Mouse (Mus musculus) ES-Bruce4 (cell line): ENCODE data around the gene Fam155a. TPM values are rescaled to one million over a fixed set of nuclear protein-coding genes. Genes with fewer than 3 reads are reported as not detected.

ENCODE experiments used
- H3K27ac ChIP-seq: 2 replicates; pipeline ENCODE4 v1.5.1; 2012; ENCODE audit warnings: low read length, inconsistent platforms; ENCODE audit not compliant: insufficient read depth
- H3K27me3 ChIP-seq: 2 replicates; pipeline ENCODE4 v1.6.1; 2012; ENCODE audit warnings: mild to moderate bottlenecking, low read length, inconsistent platforms; ENCODE audit not compliant: control insufficient read depth, poor library complexity, insufficient read depth, severe bottlenecking
- H3K36me3 ChIP-seq: 2 replicates; pipeline ENCODE4 v1.6.1; 2012; ENCODE audit warnings: inconsistent platforms, mild to moderate bottlenecking, low read length, moderate library complexity; ENCODE audit not compliant: control insufficient read depth, poor library complexity, insufficient read depth, severe bottlenecking
- H3K4me1 ChIP-seq: one replicate; pipeline ENCODE4 v1.8.1; 2011; ENCODE audit warnings: low read length; ENCODE audit not compliant: control insufficient read depth, insufficient read depth
- H3K4me3 ChIP-seq: 2 replicates; pipeline ENCODE4 v1.5.1; 2011; ENCODE audit warnings: low read depth, mild to moderate bottlenecking, low read length
- H3K9ac ChIP-seq: 2 replicates; pipeline ENCODE4 v1.6.1; 2012; ENCODE audit warnings: low read depth, mild to moderate bottlenecking, inconsistent platforms; ENCODE audit not compliant: poor library complexity, severe bottlenecking
- H3K9me3 ChIP-seq: replicated peaks from 2 replicates; pipeline ENCODE4 v1.6.1; 2012; ENCODE audit warnings: mild to moderate bottlenecking, low read length, inconsistent platforms; ENCODE audit not compliant: control insufficient read depth, poor library complexity, insufficient read depth, severe bottlenecking
- CTCF ChIP-seq: IDR thresholded peaks from one replicate; pipeline ENCODE4 v1.8.1; 2011; ENCODE audit warnings: low read depth, low read length
- EP300 ChIP-seq: IDR thresholded peaks from 2 replicates; pipeline ENCODE4 v1.6.1; 2011; ENCODE audit warnings: low read depth, low read length; ENCODE audit not compliant: insufficient read depth
- POLR2A ChIP-seq: IDR thresholded peaks from one replicate; pipeline ENCODE4 v1.8.1; 2011; ENCODE audit warnings: low read length; ENCODE audit not compliant: insufficient read depth
- polyA plus RNA-seq: library from polyadenylated mRNA; stranded (reverse); fragments of >200 nt; gene quantifications from 2 replicates; pipeline ENCODE4 v1.2.4, GENCODE M21; 2011; ENCODE audit warnings: low read depth; ENCODE audit not compliant: missing spikeins, insufficient read depth, insufficient read length

Gene Fam155a
- polyA plus RNA-seq, 1 experiment, result not detected

- H3K4me1 ChIP-seq, result no peaks in the 10 kb centered on the region
- H3K9ac ChIP-seq, result no peak overlapping the region
- no peaks in the 10 kb centered on the region for H3K36me3 ChIP-seq
- no peak overlapping the region for H3K4me3 ChIP-seq
- H3K9me3 ChIP-seq, result peaks cover under 1% of the 10 kb centered on the region; the same call in 1 of the 2 replicates
- H3K27me3 ChIP-seq, result peaks cover 6% of the 10 kb centered on the region
- H3K27ac ChIP-seq, result no peak overlapping the region
- no peak for TF ChIP-seq EP300
- no peak for TF ChIP-seq POLR2A
- no peak for TF ChIP-seq CTCF
Observed at GRCm38 (mm10) chr8:9776818-9777217, 5.9 kb upstream of the Fam155a start.

DNA sequence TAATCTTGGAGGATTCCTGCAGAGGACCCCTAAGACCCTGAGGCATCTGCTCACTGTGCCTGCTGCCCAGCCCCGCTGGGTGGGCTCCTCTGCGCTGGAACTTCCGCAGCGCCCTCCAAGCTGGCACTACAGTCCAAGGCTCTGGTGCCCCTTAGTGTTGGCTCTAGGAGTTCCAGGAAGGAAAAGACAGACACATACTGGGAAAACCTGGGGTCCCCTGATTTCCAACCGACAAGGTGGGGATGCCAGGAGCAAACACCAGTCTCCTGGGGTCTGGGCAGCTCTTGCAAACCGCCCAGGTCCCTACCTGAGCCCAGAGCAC lies 1.5 kb upstream of the Fam155a start:
- no peaks in the 10 kb centered on the region; the same call in 1 of the 2 replicates for H3K9me3 ChIP-seq
- H3K9ac ChIP-seq, result no peak overlapping the region
- no peak overlapping the region for H3K27ac ChIP-seq
- no peak overlapping the region for H3K4me3 ChIP-seq
- H3K27me3 ChIP-seq, result peaks cover 25% of the 10 kb centered on the region
- no peak for TF ChIP-seq POLR2A
- TF ChIP-seq CTCF, result no peak
- no peak for TF ChIP-seq EP300
- H3K4me1 ChIP-seq, result no peaks in the 10 kb centered on the region
- H3K36me3 ChIP-seq, result no peaks in the 10 kb centered on the region

GRCm38 (mm10) chr8:9771606-9772518 lies 901 bp upstream of the Fam155a start:
- H3K36me3 ChIP-seq, result no peaks in the 10 kb centered on the region
- H3K4me3 ChIP-seq, result peak overlapping the region; percentile 62
- H3K9ac ChIP-seq, result peak overlapping the region; percentile 35; the same call in 1 of the 2 replicates
- peaks cover 25% of the 10 kb centered on the region for H3K27me3 ChIP-seq
- no peaks in the 10 kb centered on the region for H3K4me1 ChIP-seq
- H3K27ac ChIP-seq, result no peak overlapping the region
- H3K9me3 ChIP-seq, result no peaks in the 10 kb centered on the region; the same call in 1 of the 2 replicates
- no peak for TF ChIP-seq EP300
- no peak for TF ChIP-seq CTCF
- no peak for TF ChIP-seq POLR2A

- Histone ChIP-seq H3K27me3 (peaks cover 25% of the 10 kb centered on the region), H3K27ac (no peak overlapping the region), H3K4me1 (no peaks in the 10 kb centered on the region), H3K36me3 (no peaks in the 10 kb centered on the region), H3K9me3 (no peaks in the 10 kb centered on the region), H3K9ac (no peak overlapping the region), H3K4me3 (peak overlapping the region; percentile 19)
- TF ChIP-seq POLR2A (no peak), CTCF (no peak), EP300 (no peak)
Observed at GRCm38 (mm10) chr8:9770261-9770998, 531 bp downstream of the Fam155a start.

GRCm38 (mm10) chr8:9769061-9769460 lies 1.9 kb downstream of the Fam155a start:
- no peak for TF ChIP-seq CTCF
- no peak for TF ChIP-seq EP300
- TF ChIP-seq POLR2A, result no peak
- H3K4me1 ChIP-seq, result no peaks in the 10 kb centered on the region
- peaks cover 25% of the 10 kb centered on the region for H3K27me3 ChIP-seq
- no peak overlapping the region for H3K9ac ChIP-seq
- H3K27ac ChIP-seq, result no peak overlapping the region
- no peak overlapping the region for H3K4me3 ChIP-seq
- H3K9me3 ChIP-seq, result no peaks in the 10 kb centered on the region
- no peaks in the 10 kb centered on the region for H3K36me3 ChIP-seq

GRCm38 (mm10) chr8:9735169-9735568 lies 35.8 kb downstream of the Fam155a start:
- Histone ChIP-seq H3K9ac (no peak overlapping the region), H3K27me3 (no peaks in the 10 kb centered on the region), H3K36me3 (no peaks in the 10 kb centered on the region), H3K4me1 (no peaks in the 10 kb centered on the region), H3K4me3 (no peak overlapping the region), H3K9me3 (no peaks in the 10 kb centered on the region), H3K27ac (no peak overlapping the region)
- TF ChIP-seq EP300 (no peak), POLR2A (no peak), CTCF (no peak)
